Mouse (Mus musculus): ENCODE results near the gene Agtpbp1. TPM values are rescaled to one million over a fixed set of nuclear protein-coding genes. Genes with fewer than 3 reads are reported as not detected.
A peak's percentile ranks its signal among the peaks of the same experiment; 100 is the strongest.

The Agtpbp1 gene
- polyA plus RNA-seq, 1 experiment: 13.5 TPM

DNA sequence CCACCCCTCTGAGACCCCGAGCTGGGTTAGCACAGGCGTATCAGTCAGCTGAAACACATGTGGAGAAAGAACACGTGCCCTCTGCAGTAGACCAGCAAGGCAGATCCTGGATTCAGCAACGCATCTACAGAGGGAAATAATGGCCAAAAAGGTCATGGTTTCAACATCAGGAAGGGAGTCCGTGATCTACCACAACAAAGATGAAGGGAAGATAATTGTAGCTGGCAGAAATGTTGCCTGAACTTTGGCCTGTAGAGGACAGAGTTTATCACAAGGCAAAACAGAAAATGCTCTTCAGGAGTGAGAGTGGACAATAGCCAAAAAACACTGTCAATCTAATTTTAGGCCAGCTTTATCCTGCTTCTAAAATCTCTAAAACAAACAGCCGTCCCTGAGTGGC is 177.8 kb downstream of the Agtpbp1 start:
- Histone ChIP-seq H3K27ac (ENCODE audit: control insufficient read depth, insufficient read depth, low read length) (no peak overlapping the region), H3K36me3 (ENCODE audit: control insufficient read depth, insufficient read depth, low read length) (no peaks in the 10 kb centered on the region), H3K4me1 (replicated peaks; ENCODE audit: control insufficient read depth, insufficient read depth, low read length) (no peaks in the 10 kb centered on the region), H3K27me3 (ENCODE audit: control insufficient read depth, insufficient read depth, low read length) (no peaks in the 10 kb centered on the region), H3K4me3 (ENCODE audit: control insufficient read depth, insufficient read depth, low read length) (no peak overlapping the region)
- 90% methylated on average over 6 of the region's 6 CpGs for WGBS
- no peak for DNase-seq
- TF ChIP-seq POLR2A (IDR thresholded peaks at IDR 0.05; ENCODE audit: control insufficient read depth, extremely low read depth, insufficient read depth, low read length, poor library complexity) (no peak), CTCF (IDR thresholded peaks at IDR 0.05; ENCODE audit: borderline replicate concordance, control insufficient read depth, extremely low read depth, insufficient read depth, low read length, poor library complexity) (no peak)

DNA sequence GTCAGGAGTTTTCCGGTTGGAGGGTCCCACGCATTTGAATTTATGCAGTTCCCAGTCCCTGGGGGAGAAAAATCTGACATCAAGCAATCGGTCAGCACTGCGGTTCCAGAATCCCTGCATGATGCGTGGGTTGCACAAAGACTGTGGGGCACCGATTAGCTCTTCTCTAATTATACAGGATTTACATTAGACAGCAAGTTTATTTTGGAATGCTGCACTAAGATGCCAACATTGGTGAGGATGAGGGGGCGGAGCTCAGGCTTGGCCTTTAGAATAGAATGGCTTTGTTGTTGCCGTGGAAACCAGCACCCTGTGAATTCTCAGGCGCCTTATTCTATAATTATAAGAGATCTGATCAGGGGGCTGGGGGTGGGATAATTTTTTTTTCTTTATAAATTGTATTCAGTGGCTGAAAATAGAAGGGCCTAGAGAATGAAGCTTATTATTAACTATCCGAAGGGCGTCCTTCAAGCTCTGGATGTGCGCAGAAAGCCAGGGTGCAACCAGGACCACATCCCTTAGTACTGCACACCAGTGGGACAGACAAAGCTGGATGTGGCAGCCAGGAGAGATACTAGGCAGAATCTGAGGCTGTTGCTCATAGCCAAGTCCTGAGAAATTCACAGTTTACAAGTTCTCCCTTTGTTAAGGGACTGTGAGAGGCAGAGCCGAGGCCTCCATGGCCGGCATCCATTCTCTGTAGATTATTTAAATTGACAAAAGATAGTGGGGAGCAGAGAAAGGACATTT is 182.8 kb downstream of the Agtpbp1 start:
- WGBS: 95% methylated on average over 14 of the region's 14 CpGs
- no peaks in the 10 kb centered on the region for H3K27me3 ChIP-seq (ENCODE audit: control insufficient read depth, insufficient read depth, low read length)
- no peaks in the 10 kb centered on the region for H3K4me1 ChIP-seq (replicated peaks; ENCODE audit: control insufficient read depth, insufficient read depth, low read length)
- no peak for TF ChIP-seq CTCF (IDR thresholded peaks at IDR 0.05; ENCODE audit: borderline replicate concordance, control insufficient read depth, extremely low read depth, insufficient read depth, low read length, poor library complexity)
- H3K27ac ChIP-seq (ENCODE audit: control insufficient read depth, insufficient read depth, low read length): no peak overlapping the region
- H3K4me3 ChIP-seq (ENCODE audit: control insufficient read depth, insufficient read depth, low read length): no peak overlapping the region
- no peak for DNase-seq
- H3K36me3 ChIP-seq (ENCODE audit: control insufficient read depth, insufficient read depth, low read length): no peaks in the 10 kb centered on the region

DNA sequence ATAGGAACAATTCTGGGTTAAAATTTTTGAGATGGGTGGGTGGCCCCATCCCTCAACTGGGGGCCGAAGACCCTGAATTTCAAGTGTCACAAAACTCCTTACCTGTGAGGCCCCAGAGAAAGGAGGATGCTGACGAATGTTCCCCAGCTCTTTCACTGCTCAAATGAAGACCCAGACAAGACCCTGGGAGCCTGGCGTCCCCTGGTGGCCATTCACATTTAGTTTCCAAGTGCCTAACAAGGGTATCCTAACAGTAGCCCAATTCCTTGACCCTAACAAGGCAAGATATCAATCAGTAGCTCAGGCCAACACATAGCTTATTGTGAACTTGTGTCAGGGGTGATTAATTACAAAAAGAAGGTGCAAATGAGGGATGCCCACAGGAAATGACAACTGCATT is 187.5 kb downstream of the Agtpbp1 start:
- Histone ChIP-seq H3K4me3 (ENCODE audit: control insufficient read depth, insufficient read depth, low read length) (no peak overlapping the region), H3K27me3 (ENCODE audit: control insufficient read depth, insufficient read depth, low read length) (no peaks in the 10 kb centered on the region), H3K27ac (ENCODE audit: control insufficient read depth, insufficient read depth, low read length) (no peak overlapping the region), H3K4me1 (replicated peaks; ENCODE audit: control insufficient read depth, insufficient read depth, low read length) (no peaks in the 10 kb centered on the region), H3K36me3 (ENCODE audit: control insufficient read depth, insufficient read depth, low read length) (no peaks in the 10 kb centered on the region)
- peak; percentile 2 for DNase-seq
- 42% methylated on average over 3 of the region's 3 CpGs for WGBS
- TF ChIP-seq POLR2A (IDR thresholded peaks at IDR 0.05; ENCODE audit: control insufficient read depth, extremely low read depth, insufficient read depth, low read length, poor library complexity): no peak
- TF ChIP-seq CTCF (IDR thresholded peaks at IDR 0.05; ENCODE audit: borderline replicate concordance, control insufficient read depth, extremely low read depth, insufficient read depth, low read length, poor library complexity): no peak

Other genes with a start within 250 kb of the Agtpbp1 start
- 44.5 and 54.3 TPM in 2 replicates for gene Naa35, start within 50 bp of the Agtpbp1 start, polyA plus RNA-seq (2012; rRNA removed)
- 3.2 and 4.4 TPM in 2 replicates for gene Golm1, start 90.6 kb upstream of the Agtpbp1 start, polyA plus RNA-seq (2012; rRNA removed)
- not detected in 2 replicates for gene 4921517D22Rik, start 108.9 kb upstream of the Agtpbp1 start, polyA plus RNA-seq (2012; rRNA removed)
- gene Spata31d1a, start 125.1 kb upstream of the Agtpbp1 start, polyA plus RNA-seq (2012; rRNA removed): 0.03 and 0.08 TPM in 2 replicates
- gene Spata31d1b, start 127.1 kb upstream of the Agtpbp1 start, polyA plus RNA-seq (2012; rRNA removed): 0.69 and 1.00 TPM in 2 replicates
- 0.05 TPM in 1 of 2 replicates, not detected in the other for gene Spata31d1d, start 146.5 kb upstream of the Agtpbp1 start, polyA plus RNA-seq (2012; rRNA removed)
- gene 1700014D04Rik, start 161.5 kb upstream of the Agtpbp1 start, polyA plus RNA-seq (2012; rRNA removed): 0.05 and 0.07 TPM in 2 replicates
- 56.7 and 80.3 TPM in 2 replicates for gene Isca1, start 184.6 kb upstream of the Agtpbp1 start, polyA plus RNA-seq (2012; rRNA removed)
- gene Gm49354, start 197.0 kb upstream of the Agtpbp1 start, polyA plus RNA-seq (2012; rRNA removed): not detected in 2 replicates
- 43.6 and 47.4 TPM in 2 replicates for gene Tut7, start 237.9 kb upstream of the Agtpbp1 start, polyA plus RNA-seq (2012; rRNA removed)